Mouse (Mus musculus): ENCODE results near the gene Dnajb8.

Gene Dnajb8

GRCm38 (mm10) chr6:88221968-88222367 is at the start of gene Dnajb8:
TSS of gene Dnajb8 (plus strand) at chr6:88222268.
- no peak for DNase-seq (ENCODE audit: low spot score in 2 of 2)

- DNase-seq (ENCODE audit: low spot score in 2 of 2): no peak
Observed at GRCm38 (mm10) chr6:88174191-88174590, 47.9 kb upstream of the Dnajb8 start.

- DNase-seq (ENCODE audit: low spot score in 2 of 2): no peak
Observed at GRCm38 (mm10) chr6:88174676-88175075, 47.4 kb upstream of the Dnajb8 start.

- no peak for DNase-seq (ENCODE audit: low spot score in 2 of 2)
Observed at GRCm38 (mm10) chr6:88184671-88185070, 37.4 kb upstream of the Dnajb8 start.

GRCm38 (mm10) chr6:88188148-88188547 is 33.9 kb upstream of the Dnajb8 start:
- DNase-seq (ENCODE audit: low spot score in 2 of 2): no peak

GRCm38 (mm10) chr6:88189312-88190042 is 32.6 kb upstream of the Dnajb8 start:
- DNase-seq (ENCODE audit: low spot score in 2 of 2): peak; percentile 72 to 90

- DNase-seq (ENCODE audit: low spot score in 2 of 2): no peak
Observed at GRCm38 (mm10) chr6:88190043-88190309, 32.1 kb upstream of the Dnajb8 start.

- DNase-seq (ENCODE audit: low spot score in 2 of 2): no peak
Observed at GRCm38 (mm10) chr6:88190310-88191023, 31.6 kb upstream of the Dnajb8 start.

- no peak for DNase-seq (ENCODE audit: low spot score in 2 of 2)
Observed at GRCm38 (mm10) chr6:88191024-88191365, 31.1 kb upstream of the Dnajb8 start.

GRCm38 (mm10) chr6:88191411-88192070 is 30.5 kb upstream of the Dnajb8 start:
- DNase-seq (ENCODE audit: low spot score in 2 of 2): no peak

GRCm38 (mm10) chr6:88192756-88193155 is 29.3 kb upstream of the Dnajb8 start:
- no peak for DNase-seq (ENCODE audit: low spot score in 2 of 2)

GRCm38 (mm10) chr6:88193433-88194052 is 28.5 kb upstream of the Dnajb8 start, which contains the start of gene Gata2:
TSS of gene Gata2 (plus strand) at chr6:88193891.
- peak; percentile 70 to 78 for DNase-seq (ENCODE audit: low spot score in 2 of 2)

GRCm38 (mm10) chr6:88194053-88194977 is 27.8 kb upstream of the Dnajb8 start:
- DNase-seq (ENCODE audit: low spot score in 2 of 2): no peak

- DNase-seq (ENCODE audit: low spot score in 2 of 2): no peak
Observed at GRCm38 (mm10) chr6:88194978-88195325, 27.1 kb upstream of the Dnajb8 start.

- no peak for DNase-seq (ENCODE audit: low spot score in 2 of 2)
Observed at GRCm38 (mm10) chr6:88196054-88196732, 25.9 kb upstream of the Dnajb8 start.

GRCm38 (mm10) chr6:88196733-88197312 is 25.2 kb upstream of the Dnajb8 start:
- DNase-seq (ENCODE audit: low spot score in 2 of 2): no peak

GRCm38 (mm10) chr6:88197313-88198069 is 24.6 kb upstream of the Dnajb8 start:
- DNase-seq (ENCODE audit: low spot score in 2 of 2): peak in 1 of 2 experiments; percentile 71

- peak; percentile 88 for DNase-seq (ENCODE audit: low spot score in 2 of 2)
Observed at GRCm38 (mm10) chr6:88198070-88198940, 23.8 kb upstream of the Dnajb8 start.
